Mouse (Mus musculus) heart, postnatal 0 days (tissue): ENCODE data around the gene Mdfi. TPM values are rescaled to one million over a fixed set of nuclear protein-coding genes. Genes with fewer than 3 reads are reported as not detected.
A peak's percentile ranks its signal among the peaks of the same experiment; 100 is the strongest.

Source experiments
- ATAC-seq: fragments of 200-750 bp; cut with Nextera tagmentation; 2 replicates; pipeline ENCODE4 v1.8.0; 2017; ENCODE audit warnings: low read depth, moderate number of reproducible peaks, moderate library complexity; ENCODE audit not compliant: insufficient read depth
- DNase-seq: peaks from one replicate; pipeline ENCODE4 v3.0.0-alpha.2; 2016; ENCODE audit warnings: low spot score
- H3K27ac ChIP-seq: fragments of 300-500 bp; sonication (generic); 2 replicates; pipeline ENCODE4 v1.5.1; 2014; ENCODE audit warnings: low read depth, mild to moderate bottlenecking
- H3K27me3 ChIP-seq: fragments of 300-500 bp; sonication (generic); 2 replicates; pipeline ENCODE4 v1.6.1; 2014; ENCODE audit warnings: low read length, mixed read lengths; ENCODE audit not compliant: control insufficient read depth, insufficient read depth
- H3K36me3 ChIP-seq: fragments of 300-500 bp; sonication (generic); replicated peaks from 2 replicates; pipeline ENCODE4 v1.6.1; 2014; ENCODE audit warnings: low read length, mixed read lengths; ENCODE audit not compliant: control insufficient read depth, insufficient read depth
- H3K4me1 ChIP-seq: fragments of 300-500 bp; sonication (generic); 2 replicates; pipeline ENCODE4 v1.6.1; 2014; ENCODE audit warnings: antibody characterized with exemption; ENCODE audit not compliant: control insufficient read depth, insufficient read depth
- H3K4me2 ChIP-seq: fragments of 300-500 bp; sonication (generic); 2 replicates; pipeline ENCODE4 v1.6.1; 2014; ENCODE audit warnings: low read depth, mild to moderate bottlenecking, low read length, moderate library complexity
- H3K4me3 ChIP-seq: fragments of 300-500 bp; sonication (generic); 2 replicates; pipeline ENCODE4 v1.5.1; 2014; ENCODE audit warnings: low read depth, low read length
- H3K9ac ChIP-seq: fragments of 300-500 bp; sonication (generic); replicated peaks from 2 replicates; pipeline ENCODE4 v1.6.1; 2014; ENCODE audit warnings: low read depth, low read length, mixed read lengths
- H3K9me3 ChIP-seq: fragments of 300-500 bp; sonication (generic); replicated peaks from 2 replicates; pipeline ENCODE4 v1.6.1; 2016; ENCODE audit warnings: low read length; ENCODE audit not compliant: control insufficient read depth
- CTCF ChIP-seq: IDR thresholded peaks from 2 replicates; pipeline ENCODE4 v1.5.1; 2016; ENCODE audit warnings: antibody characterized with exemption, control low read depth, low read depth
- EP300 ChIP-seq: IDR thresholded peaks from 2 replicates; pipeline ENCODE4 v1.6.1; 2016; ENCODE audit warnings: antibody characterized with exemption, low read depth
- WGBS: fragments of 180-500 bp; shearing (Covaris S2); extraction: QIAGEN DNeasy Blood & Tissue Kit; methylation state at CpG from one replicate; pipeline ENCODE4 v1.1.7; 2014; 5-methylcytosine and 5-hydroxymethylcytosine counted together
- polyA plus RNA-seq: library from polyadenylated mRNA; unstranded; fragments of >200 nt; fragmentation: Nextera tagmentation; extraction: Ambion mirVana; gene quantifications from 2 replicates; pipeline ENCODE4 v1.2.1, GENCODE M21; 2015
- total RNA-seq: library from RNA; depleted of rRNA; stranded (reverse); fragments of >200 nt; gene quantifications from 2 replicates; pipeline ENCODE4 v1.2.3, GENCODE M21; 2014; ENCODE audit warnings: low replicate concordance

Mdfi gene
- total and polyA plus RNA-seq, 2 experiments from 2014 or later: 6.2 to 64.6 TPM

- H3K27me3 ChIP-seq: no peaks in the 10 kb centered on the region
- DNase-seq: peak; percentile 80
- 7% methylated on average over 9 of the region's 9 CpGs for WGBS
- peaks cover 3% of the 10 kb centered on the region; the same call in 1 of the 2 replicates for H3K4me1 ChIP-seq
- H3K4me3 ChIP-seq: no peak overlapping the region
- TF ChIP-seq CTCF (peak; percentile 96), EP300 (no peak)
- H3K9ac ChIP-seq: no peak overlapping the region
- H3K27ac ChIP-seq: peak overlapping the region; percentile 14
- H3K9me3 ChIP-seq: no peaks in the 10 kb centered on the region
- H3K4me2 ChIP-seq: no peak overlapping the region
- peak; percentile 81 for ATAC-seq
- peaks cover 22% of the 10 kb centered on the region for H3K36me3 ChIP-seq
Observed at GRCm38 (mm10) chr17:47793377-47793776, 41.1 kb downstream of the Mdfi start.

GRCm38 (mm10) chr17:47792098-47792863 lies 42.2 kb downstream of the Mdfi start:
- TF ChIP-seq EP300 (no peak), CTCF (peak; percentile 95)
- peak overlapping the region; percentile 14; the same call in 1 of the 2 replicates for H3K27ac ChIP-seq
- H3K9ac ChIP-seq: no peak overlapping the region
- DNase-seq (peak; percentile 74), ATAC-seq (peak; percentile 69)
- H3K4me3 ChIP-seq: no peak overlapping the region
- H3K9me3 ChIP-seq: no peaks in the 10 kb centered on the region
- no peak overlapping the region for H3K4me2 ChIP-seq
- H3K36me3 ChIP-seq: peaks cover 32% of the 10 kb centered on the region
- H3K4me1 ChIP-seq: peaks cover 3% of the 10 kb centered on the region; the same call in 1 of the 2 replicates
- WGBS: 26% methylated on average over 15 of the region's 15 CpGs
- no peaks in the 10 kb centered on the region for H3K27me3 ChIP-seq

GRCm38 (mm10) chr17:47788996-47789395 lies 45.5 kb downstream of the Mdfi start:
- H3K4me1 ChIP-seq: no peaks in the 10 kb centered on the region
- peaks cover 42% of the 10 kb centered on the region for H3K36me3 ChIP-seq
- ATAC-seq: no peak
- H3K27me3 ChIP-seq: no peaks in the 10 kb centered on the region
- no peak for TF ChIP-seq EP300
- no peak for TF ChIP-seq CTCF
- DNase-seq: no peak
- H3K9ac ChIP-seq: no peak overlapping the region
- H3K4me3 ChIP-seq: no peak overlapping the region
- no peak overlapping the region for H3K27ac ChIP-seq
- WGBS: 89% methylated on average over 6 of the region's 6 CpGs
- H3K9me3 ChIP-seq: no peaks in the 10 kb centered on the region
- no peak overlapping the region for H3K4me2 ChIP-seq

GRCm38 (mm10) chr17:47788306-47788705 lies 46.2 kb downstream of the Mdfi start:
- WGBS: 38% methylated on average over 4 of the region's 4 CpGs
- TF ChIP-seq CTCF (no peak), EP300 (no peak)
- no peak for ATAC-seq

GRCm38 (mm10) chr17:47787632-47788031 lies 46.9 kb downstream of the Mdfi start:
- no peak overlapping the region for H3K27ac ChIP-seq
- no peak overlapping the region for H3K9ac ChIP-seq
- H3K4me2 ChIP-seq: no peak overlapping the region
- 64% methylated on average over 8 of the region's 8 CpGs for WGBS
- ATAC-seq (no peak), DNase-seq (no peak)
- peaks cover 42% of the 10 kb centered on the region for H3K36me3 ChIP-seq
- no peak overlapping the region for H3K4me3 ChIP-seq
- H3K27me3 ChIP-seq: no peaks in the 10 kb centered on the region
- H3K9me3 ChIP-seq: no peaks in the 10 kb centered on the region
- no peaks in the 10 kb centered on the region for H3K4me1 ChIP-seq
- TF ChIP-seq CTCF: no peak
- TF ChIP-seq EP300: no peak

More at GRCm38 (mm10) chr17:47788306-47788705, 46.2 kb downstream of the Mdfi start:
- Histone ChIP-seq H3K27ac (no peak overlapping the region), H3K36me3 (peaks cover 42% of the 10 kb centered on the region), H3K4me1 (no peaks in the 10 kb centered on the region), H3K4me2 (no peak overlapping the region), H3K27me3 (no peaks in the 10 kb centered on the region), H3K9me3 (no peaks in the 10 kb centered on the region), H3K9ac (no peak overlapping the region), H3K4me3 (no peak overlapping the region)
- DNase-seq: no peak
